Mouse (Mus musculus) olfactory bulb, adult 2 months (tissue): Measurements from ENCODE around the gene Ppp6r3. TPM values are rescaled to one million over a fixed set of nuclear protein-coding genes. Genes with fewer than 3 reads are reported as not detected.
"Not testable (repeated sequence)": the region's sequence is repeated elsewhere in the genome, so short reads cannot be mapped to it uniquely, and the experiment has no call there.

Experiments
- H3K27ac ChIP-seq: fragments of 200-500 bp; 2 replicates; pipeline ENCODE4 v1.5.1; 2012; ENCODE audit warnings: low read depth, low read length; ENCODE audit not compliant: insufficient read depth
- H3K4me1 ChIP-seq: fragments of 200-500 bp; 2 replicates; pipeline ENCODE4 v1.6.1; 2012; ENCODE audit warnings: low read length; ENCODE audit not compliant: control insufficient read depth, insufficient read depth
- H3K4me3 ChIP-seq: fragments of 200-500 bp; 2 replicates; pipeline ENCODE4 v1.5.1; 2012; ENCODE audit warnings: mild to moderate bottlenecking, low read depth, low read length, moderate library complexity; ENCODE audit not compliant: insufficient read depth
- CTCF ChIP-seq: fragments of 200-500 bp; IDR thresholded peaks from 2 replicates; pipeline ENCODE4 v1.5.1; 2012; ENCODE audit warnings: low read depth, mild to moderate bottlenecking, low read length, moderate library complexity; ENCODE audit not compliant: insufficient read depth
- POLR2A ChIP-seq: fragments of 200-500 bp; IDR thresholded peaks from 2 replicates; pipeline ENCODE4 v1.6.1; 2012; ENCODE audit warnings: mild to moderate bottlenecking, low read depth, low read length, moderate library complexity; ENCODE audit not compliant: insufficient read depth
- WGBS: fragments of 180-500 bp; shearing (Covaris S2); methylation state at CpG from one replicate; pipeline ENCODE4 v1.1.7; 2018; 5-methylcytosine and 5-hydroxymethylcytosine counted together
- polyA plus RNA-seq: library from polyadenylated mRNA; stranded (reverse); fragments of >200 nt; gene quantifications from 2 replicates; pipeline ENCODE4 v1.2.4, GENCODE M21; 2012; ENCODE audit warnings: low replicate concordance; ENCODE audit not compliant: missing spikeins, insufficient read depth, insufficient read length

The Ppp6r3 gene
- polyA plus RNA-seq, 1 experiment, result not detected

GRCm38 (mm10) chr19:3610886-3611285 is 35.3 kb upstream of the Ppp6r3 start:
- WGBS, result 96% methylated on average over 2 of the region's 2 CpGs
- no peak overlapping the region for H3K4me3 ChIP-seq
- no peaks in the 10 kb centered on the region for H3K4me1 ChIP-seq
- TF ChIP-seq CTCF (no peak), POLR2A (no peak)
- no peak overlapping the region for H3K27ac ChIP-seq

GRCm38 (mm10) chr19:3609826-3610225 is 34.3 kb upstream of the Ppp6r3 start:
- 86% methylated on average over 10 of the region's 10 CpGs for WGBS

GRCm38 (mm10) chr19:3594316-3594715 is 18.8 kb upstream of the Ppp6r3 start:
- Histone ChIP-seq H3K27ac (no peak overlapping the region), H3K4me1 (no peaks in the 10 kb centered on the region), H3K4me3 (no peak overlapping the region)
- WGBS, result 83% methylated on average over 5 of the region's 5 CpGs
- TF ChIP-seq CTCF (no peak), POLR2A (no peak)

More at GRCm38 (mm10) chr19:3609826-3610225, 34.3 kb upstream of the Ppp6r3 start:
- TF ChIP-seq POLR2A, result no peak
- Histone ChIP-seq H3K4me3 (no peak overlapping the region), H3K27ac (no peak overlapping the region), H3K4me1 (no peaks in the 10 kb centered on the region)

- Histone ChIP-seq H3K27ac (no peak overlapping the region), H3K4me3 (no peak overlapping the region), H3K4me1 (no peaks in the 10 kb centered on the region)
- WGBS, result 90% methylated on average over 7 of the region's 7 CpGs
- TF ChIP-seq CTCF (no peak), POLR2A (no peak)
These were observed 18.0 kb upstream of the Ppp6r3 start for GRCm38 (mm10) chr19:3593379-3594055.

GRCm38 (mm10) chr19:3589968-3590367 is 14.4 kb upstream of the Ppp6r3 start:
- WGBS, result 95% methylated on average over 4 of the region's 4 CpGs
- no peak overlapping the region for H3K4me3 ChIP-seq
- TF ChIP-seq POLR2A (no peak), CTCF (no peak)
- no peaks in the 10 kb centered on the region for H3K4me1 ChIP-seq
- H3K27ac ChIP-seq, result no peak overlapping the region

- no peak for TF ChIP-seq CTCF
- H3K27ac ChIP-seq, result no peak overlapping the region
- no peak overlapping the region for H3K4me3 ChIP-seq
- H3K4me1 ChIP-seq, result no peaks in the 10 kb centered on the region
- WGBS, result 87% methylated on average over 5 of the region's 5 CpGs
These were observed 14.0 kb upstream of the Ppp6r3 start for GRCm38 (mm10) chr19:3589547-3589946.

GRCm38 (mm10) chr19:3587729-3588128 is 12.2 kb upstream of the Ppp6r3 start:
- WGBS, result 97% methylated on average over 5 of the region's 5 CpGs
- H3K4me3 ChIP-seq, H3K4me1 ChIP-seq, H3K27ac ChIP-seq: not testable (repeated sequence)

- 30% methylated on average over 1 of the region's 1 CpGs for WGBS
- TF ChIP-seq POLR2A (no peak), CTCF (peak; percentile 43; the same call in 1 of the 2 replicates)
- no peaks in the 10 kb centered on the region for H3K4me1 ChIP-seq
- no peak overlapping the region for H3K27ac ChIP-seq
- H3K4me3 ChIP-seq, result no peak overlapping the region
These were observed 11.0 kb upstream of the Ppp6r3 start for GRCm38 (mm10) chr19:3586540-3586939.

- TF ChIP-seq CTCF (no peak), POLR2A (no peak)
- WGBS, result 95% methylated on average over 9 of the region's 9 CpGs
- Histone ChIP-seq H3K4me1 (no peaks in the 10 kb centered on the region), H3K4me3 (no peak overlapping the region), H3K27ac (no peak overlapping the region)
These were observed 10.5 kb upstream of the Ppp6r3 start for GRCm38 (mm10) chr19:3586026-3586425.

GRCm38 (mm10) chr19:3581326-3581725 is 5.8 kb upstream of the Ppp6r3 start:
- 14% methylated on average over 7 of the region's 7 CpGs for WGBS
- H3K4me3 ChIP-seq, result no peak overlapping the region
- H3K4me1 ChIP-seq, result peaks cover 6% of the 10 kb centered on the region; the same call in 1 of the 2 replicates
- TF ChIP-seq CTCF, result peak; percentile 63; the same call in 1 of the 2 replicates
- no peak for TF ChIP-seq POLR2A
- H3K27ac ChIP-seq, result no peak overlapping the region
